Mouse (Mus musculus) urinary bladder, adult 18-20 months (tissue): ENCODE data around the gene Uap1.

Source experiments
- DNase-seq, 2 experiments: peaks; one replicate each; pipeline ENCODE4 v3.0.0; 2022; ENCODE audit warnings: low spot score in 2 of 2, mixed read lengths in 2 of 2

The Uap1 gene

DNA sequence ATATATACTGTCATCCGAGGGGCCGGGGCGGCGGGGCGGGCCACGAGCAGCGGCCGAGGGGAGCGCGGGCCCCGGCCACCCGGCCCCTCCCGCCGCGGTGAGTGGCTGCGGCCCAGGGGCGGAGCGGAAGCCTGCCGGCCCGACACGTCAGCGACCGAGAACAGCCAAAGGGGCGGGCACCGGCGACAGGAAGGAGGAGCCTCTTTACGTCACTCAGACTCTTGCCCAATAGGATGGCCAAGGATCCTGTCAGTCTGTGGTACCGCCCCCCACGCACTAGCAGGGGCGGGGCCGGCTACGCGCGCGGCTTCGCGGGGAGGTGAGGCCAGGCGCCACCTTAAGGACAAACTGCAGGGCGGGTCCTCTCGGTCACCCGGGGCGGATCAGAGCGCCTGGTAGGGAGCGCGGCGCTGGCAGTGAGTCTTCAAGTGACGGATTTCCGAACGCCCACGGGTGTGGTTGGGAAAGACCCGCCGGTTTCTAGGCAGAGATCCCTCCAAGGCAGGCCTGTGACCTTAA, at the start of gene Uap1:
Gene Uap1, minus strand, starts transcription at position 144 of the 519 bp plus-strand sequence.
- peak; percentile 98 for DNase-seq

DNA sequence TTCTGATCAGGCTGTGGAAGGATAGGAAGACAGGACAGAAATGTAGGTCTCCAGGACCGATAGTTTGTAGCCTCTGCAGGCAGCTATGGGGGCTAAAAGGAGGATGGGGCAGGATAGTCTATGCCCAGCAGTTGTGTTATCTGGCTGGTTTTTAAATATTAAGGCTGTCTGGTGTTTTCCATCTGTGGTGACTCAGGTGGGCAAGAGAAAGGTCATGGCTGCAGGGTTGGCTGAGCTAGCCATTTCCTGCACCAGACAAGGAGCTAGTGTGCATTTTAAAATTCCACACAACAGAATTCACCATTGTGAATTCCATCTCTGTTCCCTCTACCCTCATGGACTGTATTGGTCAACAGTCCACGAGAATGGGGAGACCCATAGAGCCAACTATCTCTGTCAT, 48.5 kb upstream of the Uap1 start:
- DNase-seq = no peak

DNA sequence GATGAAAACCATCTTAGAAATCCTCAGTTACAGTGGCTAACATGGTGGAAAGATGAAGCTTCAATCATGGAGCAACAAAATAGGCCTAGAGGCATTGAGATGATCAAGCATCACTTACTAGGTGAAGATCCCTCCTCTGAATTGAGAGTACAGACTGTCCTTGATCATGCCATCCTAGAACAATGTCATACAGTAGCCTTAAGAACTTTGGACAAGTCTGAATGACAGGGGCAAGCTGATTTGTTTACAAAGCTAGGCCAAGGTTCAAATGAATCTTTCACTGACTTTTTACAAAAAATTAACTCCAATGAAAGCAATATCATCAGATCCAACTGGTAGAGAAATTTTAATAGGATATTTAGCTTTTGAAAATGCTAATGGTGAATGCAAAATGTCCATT, 45.6 kb upstream of the Uap1 start:
- DNase-seq = no peak

DNA sequence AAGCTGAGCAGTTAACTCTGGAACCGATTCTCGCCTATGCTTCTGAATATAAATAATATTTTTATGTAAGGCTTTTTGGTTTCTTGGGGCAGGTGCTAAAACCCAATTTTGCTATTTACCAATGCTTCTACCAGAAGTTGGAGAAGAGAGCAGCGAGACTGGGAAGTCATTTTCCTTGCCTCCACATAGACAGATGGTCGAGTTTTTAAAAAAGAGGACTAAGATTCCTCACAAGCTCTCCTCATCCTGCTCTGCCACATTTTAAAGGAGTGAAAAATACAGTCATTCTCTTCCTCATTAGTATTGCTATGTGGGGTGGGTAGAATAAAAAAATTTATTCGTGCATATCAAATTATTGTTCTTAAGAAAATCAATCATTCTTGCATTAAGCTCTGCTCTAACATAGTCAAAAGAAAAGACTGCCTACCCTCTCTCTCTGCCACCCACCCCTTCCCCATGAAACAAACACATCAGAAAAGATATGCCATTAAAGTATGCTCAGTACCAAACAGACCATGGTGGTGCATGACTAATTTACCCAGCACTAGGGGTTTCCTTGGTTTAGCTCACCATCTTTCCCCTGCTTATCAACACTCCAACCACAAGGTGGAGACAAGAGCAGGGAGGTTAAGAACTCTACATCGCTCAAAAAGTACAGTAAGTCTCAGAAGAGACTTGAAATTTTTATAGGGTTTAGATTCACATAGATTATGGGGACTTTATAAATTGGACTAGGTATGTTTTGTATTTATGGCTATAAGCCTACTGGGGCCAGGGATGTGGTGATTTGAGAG, 43.5 kb upstream of the Uap1 start:
- no peak for DNase-seq

DNA sequence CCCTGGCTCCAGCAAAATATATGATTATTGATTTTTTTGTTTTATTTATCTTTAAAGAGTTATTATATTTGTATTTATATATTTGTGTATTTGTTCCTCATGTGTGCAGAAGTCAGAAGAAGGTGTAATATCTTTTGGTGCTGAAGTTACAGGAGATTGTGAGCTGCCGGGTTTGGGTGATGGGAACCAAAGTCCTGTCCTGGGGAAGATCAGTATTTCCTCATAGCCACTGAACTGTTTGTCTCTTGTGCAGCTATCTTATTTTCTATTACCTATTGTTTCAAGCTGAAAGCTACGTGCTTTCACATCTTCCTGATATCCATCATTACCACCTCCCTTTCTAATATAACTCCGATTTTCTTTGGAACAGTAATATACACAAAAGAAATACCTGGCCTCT, 40.8 kb upstream of the Uap1 start:
- DNase-seq = no peak

DNA sequence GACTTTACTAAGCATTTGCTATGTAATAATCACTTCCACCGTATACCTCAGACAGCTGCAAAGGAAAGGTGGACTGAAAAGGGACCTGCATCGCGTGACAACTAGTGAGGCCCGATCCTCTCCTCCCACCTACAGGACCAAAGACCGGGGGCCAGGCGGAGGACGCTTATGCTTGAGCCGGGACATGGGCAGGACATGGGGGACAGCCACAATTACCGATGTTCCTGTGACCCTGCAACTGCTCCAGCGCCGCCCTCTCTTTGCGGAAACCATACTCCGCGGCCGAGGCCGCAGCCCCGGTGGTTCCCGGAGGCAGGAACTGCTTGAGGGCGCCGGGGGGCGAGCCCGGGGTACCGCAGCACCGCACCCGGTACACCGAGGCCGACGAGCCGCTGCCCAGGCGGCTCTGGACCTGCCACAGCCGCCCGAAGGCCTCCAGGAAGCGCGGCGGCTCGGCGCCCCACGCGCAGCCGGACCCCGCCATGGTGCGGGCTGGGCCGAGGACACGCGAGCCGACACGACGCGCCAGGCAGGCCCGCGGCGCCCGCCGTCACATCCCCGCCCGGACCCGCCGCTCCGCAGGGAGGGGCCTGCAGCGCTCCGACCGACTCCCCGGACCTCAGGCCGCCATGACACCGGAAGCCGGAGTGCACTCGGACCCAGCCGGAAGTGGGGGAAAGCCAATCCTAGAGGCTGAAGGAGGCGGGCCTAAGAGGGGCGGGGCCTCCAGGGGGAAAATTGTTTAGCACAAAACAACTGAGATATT, 40.2 kb upstream of the Uap1 start, which contains the start of gene Uhmk1:
Gene Uhmk1, minus strand, starts transcription at position 641 of the 766 bp plus-strand sequence.
- peak; percentile 83 to 87 for DNase-seq

DNA sequence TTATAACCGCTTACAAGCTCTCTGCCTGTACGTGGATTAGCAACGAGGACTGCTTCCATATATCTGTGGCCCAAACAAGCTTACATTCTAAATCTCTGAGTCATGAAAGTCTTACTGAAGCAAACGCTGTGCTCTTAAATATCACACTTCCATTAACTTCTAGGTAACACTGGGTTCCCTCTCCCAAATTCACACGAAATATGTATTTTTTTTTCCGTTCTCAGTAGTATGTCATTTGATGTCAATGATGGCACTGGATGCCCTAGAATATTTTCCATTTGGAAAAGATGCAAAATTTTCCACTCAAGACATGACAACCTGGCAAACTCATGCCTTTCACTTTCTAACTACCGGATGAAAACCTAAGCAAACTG, 39.6 kb upstream of the Uap1 start:
- no peak for DNase-seq

DNA sequence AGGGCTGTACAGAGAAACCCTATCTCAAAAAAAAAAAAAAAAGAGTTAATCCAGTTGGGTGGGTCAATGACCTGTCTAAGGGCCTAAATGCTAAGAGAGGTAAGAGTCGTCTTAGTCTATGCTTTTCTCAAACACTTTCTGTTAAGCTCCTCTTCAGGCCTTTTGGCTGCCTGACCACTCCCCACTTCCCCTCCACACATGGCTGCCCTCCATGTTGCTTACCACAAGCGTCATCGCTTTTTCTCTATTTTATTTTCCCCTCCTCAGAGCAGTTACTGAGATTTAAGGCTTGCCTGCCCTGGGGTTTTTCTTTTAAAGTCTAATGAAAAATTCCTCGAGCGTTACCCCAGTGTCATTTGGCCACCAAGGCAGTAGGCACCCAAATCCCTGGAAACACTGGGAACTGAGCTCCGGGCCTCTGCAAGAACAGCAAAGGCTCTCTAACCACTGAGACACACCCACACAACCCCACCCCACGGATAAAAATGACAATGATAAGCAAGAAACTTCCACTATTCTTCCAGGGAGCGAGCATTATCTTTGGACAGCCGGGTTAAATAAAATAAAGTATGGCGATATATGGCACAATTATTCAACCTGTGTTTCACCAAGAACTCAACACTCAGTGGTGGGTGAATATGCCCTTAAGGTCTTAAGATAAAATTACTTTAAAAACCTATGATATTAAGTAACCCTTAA, 38.6 kb upstream of the Uap1 start:
- DNase-seq = no peak

DNA sequence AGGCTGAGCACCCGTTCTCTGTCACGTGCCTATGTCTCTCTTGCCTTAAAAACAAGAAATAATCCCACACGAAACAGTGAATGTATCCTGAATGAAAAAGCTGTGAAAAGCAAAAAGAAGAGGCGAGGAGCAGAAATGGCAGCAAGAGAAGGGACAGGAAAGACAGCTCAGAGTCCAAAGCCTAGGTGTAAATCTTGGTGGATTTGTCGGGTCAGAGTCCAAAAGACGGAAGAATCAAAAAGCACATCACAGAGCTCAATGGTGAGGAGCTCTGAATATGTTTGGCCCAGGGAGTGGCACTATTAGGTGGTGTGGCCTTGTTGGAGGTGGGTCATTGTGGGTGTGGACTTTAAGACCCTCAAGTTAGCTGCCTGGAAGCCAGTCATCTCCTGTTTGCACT, 31.6 kb upstream of the Uap1 start:
- no peak for DNase-seq

DNA sequence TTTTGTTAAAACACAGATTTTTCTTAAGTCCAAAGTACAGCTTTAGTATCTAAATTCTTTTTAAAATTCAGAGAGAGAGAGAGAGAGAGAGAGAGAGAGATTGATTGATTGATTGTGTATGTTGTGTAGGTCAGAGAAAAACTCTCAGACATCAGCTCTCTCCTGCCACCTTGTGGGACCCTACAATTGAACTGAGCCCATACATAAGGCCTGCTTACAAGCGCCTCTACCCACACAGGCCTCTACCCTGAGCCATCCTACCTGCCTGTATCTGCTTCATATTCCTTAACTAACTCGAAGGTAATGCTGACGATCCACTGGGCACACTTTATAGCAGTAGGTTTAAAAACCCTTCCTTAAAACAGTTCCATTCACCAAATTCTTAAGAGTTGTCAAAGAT, 25.6 kb upstream of the Uap1 start:
- peak in 1 of 2 experiments; percentile 9 for DNase-seq

DNA sequence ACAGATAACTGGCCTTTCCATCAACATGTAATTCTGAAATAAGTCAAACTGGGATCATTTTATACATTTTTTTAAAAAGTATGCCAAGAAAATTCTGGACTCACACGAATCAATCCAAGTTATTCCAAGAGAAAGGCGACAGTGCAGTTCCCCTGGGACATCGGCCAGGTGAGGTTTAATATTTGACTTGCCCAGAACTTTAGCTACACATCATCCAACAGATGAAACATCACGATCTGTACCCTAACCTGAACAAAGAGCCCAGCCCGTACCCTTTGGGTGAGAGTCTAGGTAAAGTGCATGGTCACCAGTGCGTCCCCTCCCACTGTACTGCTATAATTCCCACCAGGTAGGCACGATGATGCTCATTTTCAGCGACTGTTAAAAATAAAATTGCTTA, 21.5 kb upstream of the Uap1 start:
- DNase-seq = no peak

DNA sequence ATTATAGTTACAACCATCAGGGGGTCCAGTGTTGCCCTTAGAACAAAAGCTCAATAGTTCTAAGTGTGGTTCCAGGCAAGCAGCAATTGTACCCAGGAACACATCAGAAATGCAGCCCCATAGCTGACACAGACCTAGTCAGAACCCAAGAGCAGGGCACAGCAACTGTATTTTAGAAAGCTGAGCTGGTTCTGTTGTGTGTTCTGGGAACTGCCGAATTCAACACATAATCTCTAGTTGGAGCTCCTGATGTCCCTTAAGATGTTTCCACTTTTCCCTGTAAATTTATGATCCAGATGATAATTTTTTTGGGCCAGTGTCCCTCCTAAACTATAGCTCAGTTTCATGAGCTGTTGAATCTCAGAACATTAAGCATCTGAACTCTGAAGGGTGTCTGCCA, 17.2 kb upstream of the Uap1 start:
- DNase-seq = no peak

DNA sequence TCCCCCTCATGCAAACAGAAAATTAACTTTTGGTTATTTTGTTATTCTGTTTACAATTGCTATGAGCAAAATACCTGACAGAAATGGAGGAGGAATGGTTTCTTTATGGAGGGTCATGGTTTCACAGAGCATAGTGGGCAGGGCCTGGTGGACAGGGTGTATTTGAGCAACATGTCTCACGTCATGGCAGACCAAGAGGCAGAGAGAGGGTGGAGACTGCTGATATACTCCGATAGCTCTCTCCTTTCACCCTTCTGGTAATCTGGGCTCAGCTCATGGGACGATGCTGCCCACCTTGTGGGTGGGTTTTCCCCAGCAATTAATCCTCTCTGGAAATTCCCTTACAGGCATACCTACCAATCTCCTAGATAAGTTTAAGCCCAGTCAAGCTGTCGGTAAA, 15.5 kb upstream of the Uap1 start:
- DNase-seq = no peak

DNA sequence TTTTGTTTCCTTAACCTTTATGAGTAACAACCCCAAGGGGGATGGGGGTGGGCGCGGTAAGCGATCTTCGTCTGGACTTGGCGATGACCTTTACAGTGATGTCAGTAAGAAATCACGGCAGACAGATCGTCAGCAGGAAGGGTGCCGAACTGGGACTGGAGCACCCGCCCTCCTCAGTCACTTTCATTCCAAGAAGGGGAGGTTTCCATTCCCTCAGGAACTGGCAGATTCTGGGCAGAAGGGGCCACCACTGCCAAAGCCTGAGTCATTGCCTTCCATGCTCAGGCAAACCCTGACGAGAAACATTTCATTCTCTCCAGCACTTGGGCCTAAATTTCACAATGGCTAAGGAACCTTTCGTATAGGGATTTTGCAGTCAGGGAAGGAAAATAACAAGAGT, 13.8 kb upstream of the Uap1 start:
- peak; percentile 8 to 64 for DNase-seq

DNA sequence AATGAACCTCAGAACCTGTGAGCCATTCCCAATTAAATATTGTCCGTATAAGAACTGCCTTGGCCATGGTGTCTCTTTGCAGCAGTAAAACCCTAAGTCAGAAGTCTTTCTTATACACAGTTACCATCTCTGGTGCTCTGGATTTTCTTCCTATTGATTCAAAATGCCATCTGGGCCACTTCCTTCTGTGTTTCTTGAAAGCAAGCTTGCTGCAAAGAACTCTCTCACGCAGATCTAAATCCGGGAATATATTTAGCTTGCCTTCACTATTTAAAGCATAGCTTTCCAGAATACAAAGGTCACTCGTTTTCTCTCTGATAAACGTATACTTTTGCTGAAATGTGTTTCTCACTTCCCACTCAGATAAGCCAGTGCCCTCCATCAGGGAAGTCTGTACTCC, 11.8 kb upstream of the Uap1 start:
- no peak for DNase-seq

DNA sequence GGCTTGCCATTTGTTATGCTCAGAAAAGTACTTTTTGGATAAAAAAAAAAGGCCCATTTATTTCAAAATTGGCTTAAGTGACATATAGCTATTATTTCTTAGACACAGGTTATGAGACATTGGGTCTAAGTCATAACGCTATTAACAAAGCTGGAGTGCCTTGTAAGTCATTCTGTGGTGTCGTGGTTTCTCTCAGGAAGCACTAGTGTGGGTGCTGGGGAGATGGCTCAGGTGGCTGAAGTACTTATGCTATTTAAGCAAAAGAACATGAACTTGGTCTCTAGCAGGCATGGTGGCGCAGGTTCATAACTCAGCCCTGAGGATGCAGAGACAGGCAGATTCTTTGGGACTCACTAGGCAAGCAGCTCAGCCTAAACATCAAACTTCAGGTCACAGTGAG, 10.4 kb upstream of the Uap1 start:
- no peak for DNase-seq

DNA sequence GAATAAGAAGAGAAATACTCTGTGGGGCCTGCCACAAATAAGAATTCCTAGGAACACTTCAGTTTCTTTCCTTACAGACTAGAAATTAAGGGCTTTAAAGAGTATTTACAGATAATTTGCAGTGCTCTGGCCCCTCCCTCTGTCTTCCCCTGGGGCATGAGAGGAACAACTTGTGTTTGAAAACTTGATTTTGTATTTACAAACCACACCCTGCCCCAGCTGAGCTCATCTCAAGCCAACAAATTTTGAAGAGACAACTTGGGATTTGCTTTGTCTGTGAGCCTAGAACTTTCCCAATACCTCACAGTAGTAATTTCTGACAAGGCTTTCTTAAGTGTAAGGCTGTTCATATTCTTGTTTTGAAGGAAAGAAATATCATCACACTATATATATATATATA, 7.9 kb upstream of the Uap1 start:
- peak in 1 of 2 experiments; percentile 55 for DNase-seq

DNA sequence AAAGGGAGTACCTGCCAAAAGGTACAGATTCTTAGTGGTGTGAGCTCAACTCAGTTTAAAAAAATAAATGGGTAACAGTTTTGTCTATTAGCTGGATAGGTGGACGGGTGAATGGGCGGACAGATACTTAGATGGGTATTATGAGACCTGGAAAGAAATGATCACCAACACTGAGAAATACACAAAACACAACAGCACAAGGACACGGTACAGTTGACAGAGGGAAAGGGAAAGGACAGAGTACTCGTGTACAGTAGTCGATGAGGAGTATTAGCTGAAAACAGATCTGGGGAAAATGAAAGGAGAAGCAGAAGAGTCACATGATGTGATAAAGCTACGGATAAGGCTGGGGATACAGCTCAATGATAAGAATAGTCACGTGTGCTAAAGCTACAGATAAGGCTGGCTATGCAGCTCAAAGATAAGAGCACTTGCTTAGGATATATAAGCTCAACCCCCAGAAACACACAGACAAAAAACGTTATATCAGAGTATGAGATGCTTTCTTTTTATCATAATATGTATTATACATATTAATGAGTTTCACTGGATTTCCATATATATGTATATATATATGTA, 2.0 kb upstream of the Uap1 start:
- DNase-seq = no peak

DNA sequence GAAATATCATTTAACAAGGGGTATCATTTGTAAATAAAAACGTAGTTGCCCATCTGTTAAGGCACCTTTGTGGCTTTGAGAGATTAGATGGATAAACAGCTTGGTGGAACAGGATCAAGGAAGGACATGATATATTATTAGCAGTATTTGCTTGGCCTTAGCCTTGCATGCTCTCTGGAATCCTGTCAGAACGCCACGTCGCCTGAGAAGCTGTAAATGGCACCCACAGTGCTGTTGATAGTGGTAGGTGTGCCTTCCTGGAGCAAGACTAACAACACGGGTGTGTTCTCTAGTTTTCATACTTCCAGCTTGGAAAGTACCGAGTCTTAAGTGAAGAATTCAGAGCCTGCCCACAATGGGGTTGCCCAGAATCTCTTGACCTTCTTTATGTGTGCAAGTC, 1.1 kb upstream of the Uap1 start:
- DNase-seq = no peak

DNA sequence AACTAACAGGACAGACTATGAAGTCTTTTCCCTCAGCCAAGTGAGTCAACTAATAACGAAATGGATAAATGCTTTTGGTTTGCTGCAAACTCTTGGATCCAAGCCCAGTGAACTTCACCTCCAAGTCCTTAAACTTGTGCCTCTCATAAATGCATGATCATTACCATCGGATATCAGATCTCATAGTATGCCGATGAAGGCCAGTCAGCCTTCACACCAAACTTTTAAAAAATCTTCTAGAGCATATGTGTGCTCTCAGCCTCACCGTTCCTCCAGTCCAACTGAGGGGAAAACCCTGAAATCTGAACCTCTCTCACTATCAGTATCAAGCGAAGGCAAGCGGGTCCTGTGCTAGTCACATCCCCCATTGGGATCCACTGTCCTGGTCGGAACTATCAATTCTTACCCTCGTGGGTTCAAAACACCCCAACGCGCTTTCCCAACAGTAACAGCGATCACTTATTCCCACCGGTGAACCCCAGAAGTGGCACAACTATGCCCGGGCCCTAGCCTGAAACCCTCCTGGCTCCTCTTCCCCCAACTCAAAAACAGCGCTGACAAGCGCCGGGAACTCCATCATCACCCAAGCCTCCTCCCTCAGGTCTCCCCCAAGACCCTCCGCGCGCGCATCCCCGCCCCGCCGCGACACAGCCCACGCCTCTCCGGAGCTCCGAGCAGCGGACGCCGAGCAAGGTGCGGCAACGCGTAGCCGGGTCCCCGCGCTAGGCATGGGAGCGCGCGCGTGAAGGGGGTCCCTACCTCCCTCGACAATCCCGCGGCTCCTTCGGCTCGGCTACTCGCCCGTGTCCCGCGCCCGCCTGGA, 555 bp downstream of the Uap1 start:
- peak; percentile 9 to 31 for DNase-seq

DNA sequence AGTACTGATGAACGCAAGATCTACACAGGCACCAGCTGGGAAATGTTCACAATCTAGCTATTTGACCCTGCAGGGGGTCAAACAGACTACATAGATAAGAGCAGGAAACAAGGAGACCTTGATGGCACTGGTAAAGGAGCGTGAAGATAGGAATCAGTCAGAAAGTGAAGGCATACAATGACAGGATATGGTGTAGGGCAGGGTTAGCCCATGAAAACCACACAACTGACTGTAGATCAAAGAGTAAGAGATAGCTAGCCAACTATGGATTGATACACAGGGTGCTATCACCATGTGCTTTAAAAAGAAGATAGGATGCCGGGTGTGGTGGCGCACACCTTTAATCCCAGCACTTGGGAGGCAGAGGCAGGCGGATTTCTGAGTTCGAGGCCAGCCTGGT, 7.0 kb downstream of the Uap1 start:
- DNase-seq = no peak
